11 mouse cellular contexts compared by ENCODE assay signal in genomic region chr11:80601040-80601864, GRCm38 (mm10).
DNase-seq lines count a peak whose midpoint lies in the region; ATAC-seq lines count a peak whose summit lies in the region.
"Had no signal": no experiment of that assay in that cellular context is flagged by ENCODE, and none has a peak within 500 bp of the region (broad histone marks: within the 10 kb centered on the region; RNA-seq: fewer than 3 reads in every experiment).

No protein-coding gene starts in this region.

- no peak for ATAC-seq in kidney, embryonic 16.5 days (ENCODE audit: low FRiP score, low TSS enrichment)
- no peak for ATAC-seq in forebrain, embryonic 16.5 days
- no peak for ATAC-seq in midbrain, embryonic 15.5 days (replicated peaks)

- no peaks in the 10 kb centered on the region for H3K9me3 ChIP-seq in kidney, embryonic 16.5 days (ENCODE audit: low read length)
- H3K9me3 ChIP-seq in forebrain, embryonic 16.5 days (ENCODE audit: control insufficient read depth, low read length) = no peaks in the 10 kb centered on the region
- no peaks in the 10 kb centered on the region for H3K9me3 ChIP-seq in midbrain, embryonic 15.5 days
- H3K9me3 ChIP-seq: embryonic facial prominence, embryonic 15.5 days; heart, embryonic 12.5 days had no signal

- no peak overlapping the region for H3K4me3 ChIP-seq in kidney, embryonic 16.5 days (ENCODE audit: low read length)
- H3K4me3 ChIP-seq in forebrain, embryonic 16.5 days (replicated peaks; ENCODE audit: low read length) = no peak overlapping the region
- no peak overlapping the region for H3K4me3 ChIP-seq in midbrain, embryonic 15.5 days
- H3K4me3 ChIP-seq: embryonic facial prominence, embryonic 15.5 days; heart, embryonic 12.5 days had no signal

- H3K4me1 ChIP-seq in kidney, embryonic 16.5 days (ENCODE audit: insufficient read depth, low read length) = peaks cover 9% of the 10 kb centered on the region; the same call in 1 of the 2 replicates
- peaks cover 25% of the 10 kb centered on the region for H3K4me1 ChIP-seq in forebrain, embryonic 16.5 days (replicated peaks; ENCODE audit: control insufficient read depth, insufficient read depth, low read length)
- peaks cover 24% of the 10 kb centered on the region for H3K4me1 ChIP-seq in midbrain, embryonic 15.5 days

- no peak overlapping the region for H3K9ac ChIP-seq in kidney, embryonic 16.5 days (replicated peaks; ENCODE audit: low read length)
- H3K9ac ChIP-seq in forebrain, embryonic 16.5 days (replicated peaks; ENCODE audit: low read depth, low read length) = no peak overlapping the region
- H3K9ac ChIP-seq in midbrain, embryonic 15.5 days = no peak overlapping the region
- H3K9ac ChIP-seq: embryonic facial prominence, embryonic 15.5 days had no signal

- no peak overlapping the region for H3K4me2 ChIP-seq in kidney, embryonic 16.5 days (replicated peaks; ENCODE audit: low read depth, low read length)
- no peak overlapping the region for H3K4me2 ChIP-seq in forebrain, embryonic 16.5 days (ENCODE audit: low read length)
- H3K4me2 ChIP-seq in midbrain, embryonic 15.5 days = no peak overlapping the region
- H3K4me2 ChIP-seq: embryonic facial prominence, embryonic 15.5 days had no signal

- WGBS in kidney, embryonic 16.5 days = 68% methylated on average over 20 of the region's 20 CpGs
- WGBS in forebrain, embryonic 16.5 days = 70% methylated on average over 20 of the region's 20 CpGs
- 76% methylated on average over 20 of the region's 20 CpGs for WGBS in midbrain, embryonic 15.5 days

- no peak overlapping the region for H3K27ac ChIP-seq in kidney, embryonic 16.5 days (ENCODE audit: low read length)
- H3K27ac ChIP-seq in forebrain, embryonic 16.5 days (ENCODE audit: low read length) = peak overlapping the region; percentile 41
- peak overlapping the region; percentile 91 for H3K27ac ChIP-seq in midbrain, embryonic 15.5 days
- H3K27ac ChIP-seq: embryonic facial prominence, embryonic 15.5 days had no signal

- no peaks in the 10 kb centered on the region for H3K27me3 ChIP-seq in kidney, embryonic 16.5 days (ENCODE audit: insufficient read depth, low read length)
- H3K27me3 ChIP-seq in forebrain, embryonic 16.5 days (replicated peaks; ENCODE audit: control insufficient read depth, insufficient read depth, low read length) = no peaks in the 10 kb centered on the region
- H3K27me3 ChIP-seq in midbrain, embryonic 15.5 days (replicated peaks) = no peaks in the 10 kb centered on the region
- H3K27me3 ChIP-seq: embryonic facial prominence, embryonic 15.5 days had no signal

- peak; percentile 31 for DNase-seq in cerebellum, adult 11-12 months
- no peak for DNase-seq in cerebellum, postnatal 4 days (ENCODE audit: low spot score in 2 of 2)
- peak; percentile 40 for DNase-seq in kidney, postnatal 10 days
- DNase-seq in testis, postnatal 10 days (ENCODE audit: low spot score) = no peak
- DNase-seq in T-cell, adult 2 months (ENCODE audit: low spot score) = no peak
- DNase-seq: right cerebral cortex, postnatal 4 days had no signal

- H3K36me3 ChIP-seq in kidney, embryonic 16.5 days (ENCODE audit: insufficient read depth, low read length) = no peaks in the 10 kb centered on the region
- no peaks in the 10 kb centered on the region for H3K36me3 ChIP-seq in forebrain, embryonic 16.5 days (ENCODE audit: control insufficient read depth, insufficient read depth)
- no peaks in the 10 kb centered on the region for H3K36me3 ChIP-seq in midbrain, embryonic 15.5 days (replicated peaks)
- H3K36me3 ChIP-seq: embryonic facial prominence, embryonic 15.5 days; heart, embryonic 12.5 days had no signal

Comparison
In these comparisons a context has a peak if more than half of its experiments do, and no peak if none do; other contexts are left out.
1. DNase-seq: peak in cerebellum, adult 11-12 months (single experiment) and kidney, postnatal 10 days (single experiment); none in cerebellum, postnatal 4 days (0 of 2), testis, postnatal 10 days (single experiment) and T-cell, adult 2 months (single experiment).